Mouse (Mus musculus): ENCODE data around the gene Lkaaear1. TPM values are rescaled to one million over a fixed set of nuclear protein-coding genes. Genes with fewer than 3 reads are reported as not detected.

Gene Lkaaear1
- polyA plus RNA-seq, 1 experiment: not detected

- Histone ChIP-seq H3K27me3 (ENCODE audit: control insufficient read depth, insufficient read depth, insufficient read length) (no peaks in the 10 kb centered on the region), H3K79me2 (ENCODE audit: control insufficient read depth, insufficient read depth) (peaks cover 24% of the 10 kb centered on the region), H3K79me3 (ENCODE audit: low read depth) (peaks cover 14% of the 10 kb centered on the region), H3K36me3 (ENCODE audit: control insufficient read depth, insufficient read depth) (no peaks in the 10 kb centered on the region), H3ac (ENCODE audit: control insufficient read depth, insufficient read length, low read depth) (no peak overlapping the region), H3K4me3 (ENCODE audit: insufficient read depth, poor library complexity, severe bottlenecking) (no peak overlapping the region)
- TF ChIP-seq CTCF (IDR thresholded peaks at IDR 0.05; ENCODE audit: control insufficient read depth, insufficient read depth, insufficient read length) (no peak), USF1 (IDR thresholded peaks at IDR 0.05; ENCODE audit: low read depth) (no peak), MAX (IDR thresholded peaks at IDR 0.05) (no peak), CEBPB (IDR thresholded peaks at IDR 0.05; ENCODE audit: low read depth) (no peak), MYOD1 (IDR thresholded peaks at IDR 0.05; ENCODE audit: control insufficient read depth, insufficient read length, low read depth) (no peak), FOSL1 (IDR thresholded peaks at IDR 0.05; ENCODE audit: insufficient read depth, low read length, poor library complexity, severe bottlenecking) (no peak), MYOG (IDR thresholded peaks at IDR 0.05; ENCODE audit: control insufficient read depth, extremely low read depth, insufficient read length) (no peak)
Measured at GRCm38 (mm10) chr2:181691083-181691482, 7.2 kb downstream of the Lkaaear1 start.

- Histone ChIP-seq H3K36me3 (ENCODE audit: control insufficient read depth, insufficient read depth) (no peaks in the 10 kb centered on the region), H3ac (ENCODE audit: control insufficient read depth, insufficient read length, low read depth) (no peak overlapping the region), H3K4me3 (ENCODE audit: insufficient read depth, poor library complexity, severe bottlenecking) (no peak overlapping the region), H3K27me3 (ENCODE audit: control insufficient read depth, insufficient read depth, insufficient read length) (no peaks in the 10 kb centered on the region), H3K79me2 (ENCODE audit: control insufficient read depth, insufficient read depth) (peaks cover 24% of the 10 kb centered on the region), H3K79me3 (ENCODE audit: low read depth) (peaks cover 14% of the 10 kb centered on the region)
- TF ChIP-seq USF1 (IDR thresholded peaks at IDR 0.05; ENCODE audit: low read depth): no peak
- no peak for TF ChIP-seq CEBPB (IDR thresholded peaks at IDR 0.05; ENCODE audit: low read depth)
- no peak for TF ChIP-seq MAX (IDR thresholded peaks at IDR 0.05)
- TF ChIP-seq MYOG (IDR thresholded peaks at IDR 0.05; ENCODE audit: control insufficient read depth, extremely low read depth, insufficient read length): no peak
Measured at GRCm38 (mm10) chr2:181689466-181690160, 8.6 kb downstream of the Lkaaear1 start.

GRCm38 (mm10) chr2:181687586-181687985 lies 10.7 kb downstream of the Lkaaear1 start:
- H3K27me3 ChIP-seq (ENCODE audit: control insufficient read depth, insufficient read depth, insufficient read length): no peaks in the 10 kb centered on the region
- no peak for TF ChIP-seq MYOG (IDR thresholded peaks at IDR 0.05; ENCODE audit: control insufficient read depth, extremely low read depth, insufficient read length)
- TF ChIP-seq USF1 (IDR thresholded peaks at IDR 0.05; ENCODE audit: low read depth): no peak
- no peak overlapping the region for H3K4me3 ChIP-seq (ENCODE audit: insufficient read depth, poor library complexity, severe bottlenecking)
- no peak overlapping the region for H3ac ChIP-seq (ENCODE audit: control insufficient read depth, insufficient read length, low read depth)
- no peaks in the 10 kb centered on the region for H3K36me3 ChIP-seq (ENCODE audit: control insufficient read depth, insufficient read depth)
- peaks cover 9% of the 10 kb centered on the region for H3K79me3 ChIP-seq (ENCODE audit: low read depth)
- H3K79me2 ChIP-seq (ENCODE audit: control insufficient read depth, insufficient read depth): peaks cover 13% of the 10 kb centered on the region

- no peak overlapping the region for H3ac ChIP-seq (ENCODE audit: control insufficient read depth, insufficient read length, low read depth)
- H3K79me3 ChIP-seq (ENCODE audit: low read depth): no peaks in the 10 kb centered on the region
- no peaks in the 10 kb centered on the region for H3K79me2 ChIP-seq (ENCODE audit: control insufficient read depth, insufficient read depth)
- no peaks in the 10 kb centered on the region for H3K36me3 ChIP-seq (ENCODE audit: control insufficient read depth, insufficient read depth)
- H3K4me3 ChIP-seq (ENCODE audit: insufficient read depth, poor library complexity, severe bottlenecking): no peak overlapping the region
- TF ChIP-seq MYOD1 (IDR thresholded peaks at IDR 0.05; ENCODE audit: control insufficient read depth, insufficient read length, low read depth) (no peak), MYOG (IDR thresholded peaks at IDR 0.05; ENCODE audit: control insufficient read depth, extremely low read depth, insufficient read length) (no peak), USF1 (IDR thresholded peaks at IDR 0.05; ENCODE audit: low read depth) (no peak), FOSL1 (IDR thresholded peaks at IDR 0.05; ENCODE audit: insufficient read depth, low read length, poor library complexity, severe bottlenecking) (no peak), CTCF (IDR thresholded peaks at IDR 0.05; ENCODE audit: control insufficient read depth, insufficient read depth, insufficient read length) (no peak), CEBPB (IDR thresholded peaks at IDR 0.05; ENCODE audit: low read depth) (no peak), MAX (IDR thresholded peaks at IDR 0.05) (no peak)
- no peaks in the 10 kb centered on the region for H3K27me3 ChIP-seq (ENCODE audit: control insufficient read depth, insufficient read depth, insufficient read length)
Measured at GRCm38 (mm10) chr2:181685686-181686085, 12.6 kb downstream of the Lkaaear1 start.

GRCm38 (mm10) chr2:181684713-181685112 lies 13.5 kb downstream of the Lkaaear1 start:
- Histone ChIP-seq H3K79me2 (ENCODE audit: control insufficient read depth, insufficient read depth) (no peaks in the 10 kb centered on the region), H3K4me3 (ENCODE audit: insufficient read depth, poor library complexity, severe bottlenecking) (no peak overlapping the region), H3ac (ENCODE audit: control insufficient read depth, insufficient read length, low read depth) (no peak overlapping the region), H3K79me3 (ENCODE audit: low read depth) (no peaks in the 10 kb centered on the region), H3K36me3 (ENCODE audit: control insufficient read depth, insufficient read depth) (no peaks in the 10 kb centered on the region), H3K27me3 (ENCODE audit: control insufficient read depth, insufficient read depth, insufficient read length) (no peaks in the 10 kb centered on the region)
- TF ChIP-seq CEBPB (IDR thresholded peaks at IDR 0.05; ENCODE audit: low read depth): no peak
- no peak for TF ChIP-seq CTCF (IDR thresholded peaks at IDR 0.05; ENCODE audit: control insufficient read depth, insufficient read depth, insufficient read length)
- no peak for TF ChIP-seq FOSL1 (IDR thresholded peaks at IDR 0.05; ENCODE audit: insufficient read depth, low read length, poor library complexity, severe bottlenecking)
- no peak for TF ChIP-seq MAX (IDR thresholded peaks at IDR 0.05)
- no peak for TF ChIP-seq MYOD1 (IDR thresholded peaks at IDR 0.05; ENCODE audit: control insufficient read depth, insufficient read length, low read depth)
- TF ChIP-seq MYOG (IDR thresholded peaks at IDR 0.05; ENCODE audit: control insufficient read depth, extremely low read depth, insufficient read length): no peak
- TF ChIP-seq USF1 (IDR thresholded peaks at IDR 0.05; ENCODE audit: low read depth): no peak

GRCm38 (mm10) chr2:181683381-181683780 lies 14.9 kb downstream of the Lkaaear1 start:
- no peak for TF ChIP-seq USF1 (IDR thresholded peaks at IDR 0.05; ENCODE audit: low read depth)
- TF ChIP-seq CTCF (IDR thresholded peaks at IDR 0.05; ENCODE audit: control insufficient read depth, insufficient read depth, insufficient read length): no peak
- no peak for TF ChIP-seq CEBPB (IDR thresholded peaks at IDR 0.05; ENCODE audit: low read depth)
- H3K79me2 ChIP-seq (ENCODE audit: control insufficient read depth, insufficient read depth): no peaks in the 10 kb centered on the region
- H3K4me3 ChIP-seq (ENCODE audit: insufficient read depth, poor library complexity, severe bottlenecking): no peak overlapping the region
- no peaks in the 10 kb centered on the region for H3K27me3 ChIP-seq (ENCODE audit: control insufficient read depth, insufficient read depth, insufficient read length)
- no peaks in the 10 kb centered on the region for H3K79me3 ChIP-seq (ENCODE audit: low read depth)
- no peak overlapping the region for H3ac ChIP-seq (ENCODE audit: control insufficient read depth, insufficient read length, low read depth)
- no peaks in the 10 kb centered on the region for H3K36me3 ChIP-seq (ENCODE audit: control insufficient read depth, insufficient read depth)

Measured in C2C12 (cell line).